Mouse (Mus musculus) cerebellum, adult 2 months (tissue): ENCODE data around the gene Gpc1. TPM values are rescaled to one million over a fixed set of nuclear protein-coding genes. Genes with fewer than 3 reads are reported as not detected.

ENCODE experiments used
- DNase-seq, 2 experiments: peaks; one replicate each; pipeline ENCODE4 v3.0.0; 2021
- H3K27ac ChIP-seq: fragments of 200-500 bp; 2 replicates; pipeline ENCODE4 v1.5.1; 2012; ENCODE audit warnings: low read length, control low read depth, inconsistent platforms; ENCODE audit not compliant: insufficient read depth
- H3K27me3 ChIP-seq: fragments of 200-500 bp; 2 replicates; pipeline ENCODE4 v1.6.1; 2012; ENCODE audit warnings: inconsistent platforms, mild to moderate bottlenecking, low read length, moderate library complexity; ENCODE audit not compliant: control insufficient read depth, insufficient read depth
- H3K4me1 ChIP-seq: fragments of 200-500 bp; 2 replicates; pipeline ENCODE4 v1.6.1; 2011; ENCODE audit warnings: low read length; ENCODE audit not compliant: control insufficient read depth, insufficient read depth
- H3K4me3 ChIP-seq: fragments of 200-500 bp; replicated peaks from 2 replicates; pipeline ENCODE3; 2011; ENCODE audit warnings: mild to moderate bottlenecking, low read depth, low read length, control low read depth; ENCODE audit not compliant: insufficient read depth
- CTCF ChIP-seq: fragments of 200-500 bp; IDR thresholded peaks from 2 replicates; pipeline ENCODE4 v1.5.1; 2011; ENCODE audit warnings: low read depth, mild to moderate bottlenecking, control low read depth, low read length, moderate library complexity, borderline replicate concordance; ENCODE audit not compliant: insufficient read depth
- POLR2A ChIP-seq: fragments of 200-500 bp; IDR thresholded peaks from 2 replicates; pipeline ENCODE4 v1.6.1; 2011; ENCODE audit warnings: low read length, control low read depth, borderline replicate concordance; ENCODE audit not compliant: insufficient read depth
- WGBS: fragments of 180-500 bp; shearing (Covaris S2); methylation state at CpG from one replicate; pipeline ENCODE4 v1.1.7; 2018; 5-methylcytosine and 5-hydroxymethylcytosine counted together
- polyA plus RNA-seq: library from polyadenylated mRNA; depleted of rRNA; stranded (reverse); fragments of >200 nt; gene quantifications from 2 replicates; pipeline ENCODE4 v1.2.3, GENCODE M21; 2012

The Gpc1 gene
- polyA plus RNA-seq, 1 experiment: 62.5 TPM

DNA sequence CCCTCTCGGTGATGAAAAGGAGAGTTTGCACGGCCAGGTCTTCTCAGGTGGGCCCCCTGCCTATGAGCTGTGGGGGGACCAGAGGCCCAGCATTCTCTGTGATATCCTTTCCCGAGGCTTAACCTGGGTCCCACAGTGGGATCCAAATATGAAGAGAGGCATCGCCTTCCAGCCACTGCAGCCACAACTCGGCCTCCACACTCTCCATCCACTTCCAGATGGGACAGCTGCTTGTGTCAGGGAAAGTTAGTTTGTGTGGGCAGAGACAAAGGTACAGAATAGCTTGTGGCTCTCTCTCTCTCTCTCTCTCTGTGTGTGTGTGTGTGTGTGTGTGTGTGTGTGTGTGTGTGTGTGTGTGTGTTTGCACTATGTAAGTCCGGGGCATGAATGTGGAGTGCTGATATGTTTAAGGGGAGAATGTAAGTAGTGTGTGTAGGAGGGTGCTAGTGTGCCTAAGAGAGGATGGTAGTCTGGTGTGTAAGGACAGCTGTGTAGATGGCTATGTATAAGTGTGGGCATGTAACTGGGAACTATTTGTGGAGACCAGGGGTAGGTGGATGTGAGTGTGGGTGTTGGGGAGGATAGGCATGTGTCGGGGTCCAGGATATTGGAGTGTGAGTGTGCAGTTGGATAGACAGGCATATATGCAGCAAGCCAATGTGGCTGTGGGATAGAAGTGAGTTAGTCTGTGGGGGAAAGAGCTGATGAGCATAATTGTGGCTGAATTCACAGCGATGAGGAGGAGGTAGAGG, 44.1 kb downstream of the Gpc1 start:
- H3K4me3 ChIP-seq: no peak overlapping the region
- TF ChIP-seq CTCF (no peak), POLR2A (no peak)
- WGBS: 91% methylated on average over 8 of the region's 8 CpGs
- H3K27me3 ChIP-seq: no peaks in the 10 kb centered on the region
- peaks cover 23% of the 10 kb centered on the region for H3K4me1 ChIP-seq
- no peak overlapping the region for H3K27ac ChIP-seq
- no peak for DNase-seq

GRCm38 (mm10) chr1:92877431-92877978, 46.1 kb downstream of the Gpc1 start:
- Histone ChIP-seq H3K27ac (no peak overlapping the region), H3K27me3 (no peaks in the 10 kb centered on the region), H3K4me3 (no peak overlapping the region), H3K4me1 (peaks cover 40% of the 10 kb centered on the region)
- WGBS: 90% methylated on average over 12 of the region's 12 CpGs
- no peak for DNase-seq
- TF ChIP-seq CTCF (no peak), POLR2A (no peak)

DNA sequence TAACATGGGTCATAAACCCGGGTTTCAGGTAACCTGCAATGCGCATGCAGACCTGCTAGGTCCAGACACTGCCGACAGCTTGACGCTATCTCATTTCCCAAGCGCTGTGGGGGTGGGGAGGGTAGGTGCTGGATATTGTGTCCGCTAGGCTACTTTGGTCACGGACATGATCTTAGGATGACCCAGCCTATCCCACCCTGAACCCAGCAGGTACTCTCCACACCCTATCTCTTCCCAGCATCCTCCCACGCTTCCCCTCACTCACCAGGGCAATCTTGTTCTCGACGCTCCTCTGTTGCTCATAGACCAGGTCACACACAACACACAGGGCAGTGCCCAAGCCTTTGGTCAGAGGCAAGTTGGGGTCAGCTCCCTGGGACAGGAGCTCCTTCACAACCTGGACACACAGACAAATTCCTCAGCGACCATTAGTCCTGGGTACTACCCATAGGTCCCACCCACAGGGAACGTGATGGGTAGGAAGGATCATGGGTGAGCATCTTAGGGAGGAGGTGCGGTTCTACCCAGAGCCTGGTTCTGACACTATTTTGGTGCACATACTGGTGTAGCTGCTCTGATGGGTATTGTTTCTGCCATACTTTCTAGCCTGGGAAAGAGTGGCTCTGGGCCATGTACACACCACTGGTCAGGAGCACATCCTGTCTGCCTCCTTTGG, 46.8 kb downstream of the Gpc1 start:
- no peak for TF ChIP-seq CTCF
- no peak for TF ChIP-seq POLR2A
- no peak for DNase-seq
- WGBS: 97% methylated on average over 13 of the region's 13 CpGs

GRCm38 (mm10) chr1:92879266-92879665, 47.8 kb downstream of the Gpc1 start:
- H3K27me3 ChIP-seq: no peaks in the 10 kb centered on the region
- 5% methylated on average over 12 of the region's 12 CpGs for WGBS
- no peak; the same call in 1 of the 2 replicates for TF ChIP-seq CTCF
- 0 out of 2 replicates have a peak, but pooled peaks have one; percentile 9 for TF ChIP-seq POLR2A
- H3K27ac ChIP-seq: peak overlapping the region; percentile 50; the same call in 1 of the 2 replicates
- no peak overlapping the region for H3K4me3 ChIP-seq
- H3K4me1 ChIP-seq: peaks cover 42% of the 10 kb centered on the region
- peak; percentile 93 to 98 for DNase-seq

More for the DNA sequence above, 46.8 kb downstream of the Gpc1 start:
- Histone ChIP-seq H3K27me3 (no peaks in the 10 kb centered on the region), H3K27ac (no peak overlapping the region), H3K4me1 (peaks cover 42% of the 10 kb centered on the region), H3K4me3 (no peak overlapping the region)

DNA sequence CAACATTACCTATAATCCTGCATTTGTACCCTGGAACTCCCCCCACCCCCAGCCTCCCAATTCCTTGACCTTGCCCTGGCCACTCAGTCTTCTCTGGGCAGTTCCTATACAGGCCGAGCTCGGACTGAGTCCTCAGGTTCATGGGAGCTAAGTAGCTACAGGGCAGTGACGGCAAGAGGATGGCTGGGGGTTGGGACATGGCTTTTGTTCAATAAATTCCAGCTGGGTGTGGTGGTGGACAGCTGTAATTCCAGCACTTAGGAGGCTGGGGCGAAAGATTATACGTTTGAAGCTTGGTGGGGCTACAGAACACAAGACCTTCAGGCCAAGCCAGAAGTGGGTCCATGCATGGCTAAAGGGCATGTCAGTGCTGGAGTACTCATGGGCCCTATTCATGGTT, 48.7 kb downstream of the Gpc1 start:
- DNase-seq: no peak
- H3K27ac ChIP-seq: peak overlapping the region; percentile 33; the same call in 1 of the 2 replicates
- H3K27me3 ChIP-seq: no peaks in the 10 kb centered on the region
- no peak for TF ChIP-seq POLR2A
- no peak for TF ChIP-seq CTCF
- WGBS: 92% methylated on average over 5 of the region's 5 CpGs
- no peak overlapping the region for H3K4me3 ChIP-seq
- H3K4me1 ChIP-seq: peaks cover 42% of the 10 kb centered on the region

DNA sequence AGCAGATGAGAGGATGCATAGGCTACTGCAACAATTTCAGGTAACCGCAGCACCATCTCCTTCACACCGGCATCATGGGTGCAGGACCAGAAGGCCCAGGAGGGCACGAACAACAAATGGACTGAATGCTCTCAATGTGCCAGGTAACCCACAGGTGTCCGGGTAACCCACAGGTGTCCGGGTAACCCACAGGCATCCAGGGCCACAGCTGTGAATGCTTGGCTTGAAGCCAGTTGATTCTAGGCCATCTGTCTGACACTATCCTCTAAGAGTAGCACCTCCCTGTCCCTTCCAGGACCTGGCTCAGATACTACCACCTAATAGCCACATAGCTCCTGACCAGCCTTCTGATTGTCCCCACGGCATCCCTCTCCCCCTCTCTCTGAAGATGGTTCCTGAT, 50.5 kb downstream of the Gpc1 start:
- Histone ChIP-seq H3K4me1 (peaks cover 42% of the 10 kb centered on the region), H3K4me3 (no peak overlapping the region), H3K27me3 (no peaks in the 10 kb centered on the region), H3K27ac (no peak overlapping the region)
- 26% methylated on average over 6 of the region's 6 CpGs for WGBS
- TF ChIP-seq CTCF (no peak), POLR2A (no peak)
- peak in 1 of 2 experiments; percentile 41 for DNase-seq

- H3K4me1 ChIP-seq: no peaks in the 10 kb centered on the region
- H3K4me3 ChIP-seq: no peak overlapping the region
- 86% methylated on average over 7 of the region's 7 CpGs for whole genome bisulfite sequencing
- no peak for DNase-seq
- no peak overlapping the region for H3K27ac ChIP-seq
- H3K27me3 ChIP-seq: no peaks in the 10 kb centered on the region
- TF ChIP-seq CTCF (no peak), POLR2A (no peak)
Measured at GRCm38 (mm10) chr1:92888901-92889655, 57.6 kb downstream of the Gpc1 start.
